Mouse (Mus musculus) macrophage (primary cell): ENCODE data around the gene Efhd1. TPM values are rescaled to one million over a fixed set of nuclear protein-coding genes. Genes with fewer than 3 reads are reported as not detected.

Experiments used
- H3K27ac ChIP-seq: fragments of 350-480 bp; formaldehyde crosslinking; 2 replicates; pipeline ENCODE4 v1.9.0; 2021
- H3K36me3 ChIP-seq: fragments of 350-480 bp; formaldehyde crosslinking; 2 replicates; pipeline ENCODE4 v1.9.0; 2021; ENCODE audit errors: inconsistent target
- H3K4me3 ChIP-seq: fragments of 350-480 bp; formaldehyde crosslinking; 2 replicates; pipeline ENCODE4 v1.9.0; 2021; ENCODE audit errors: inconsistent target
- H3K79me2 ChIP-seq: fragments of 350-480 bp; formaldehyde crosslinking; 2 replicates; pipeline ENCODE4 v1.9.0; 2021; ENCODE audit errors: inconsistent target
- WGBS: methylation state at CpG from one replicate; pipeline ENCODE4 v1.1.7; 2026; ENCODE audit warnings: inconsistent platforms; ENCODE audit not compliant: missing documents; 5-methylcytosine and 5-hydroxymethylcytosine counted together
- polyA plus RNA-seq: library from polyadenylated mRNA; stranded (reverse); fragments of 250-400 nt; gene quantifications from 3 replicates; pipeline ENCODE4 v1.2.4, GENCODE M21; 2018; ENCODE audit warnings: inconsistent platforms

Efhd1 gene
- polyA plus RNA-seq, 1 experiment from 2014 or later, result 0.13 TPM

- H3K27ac ChIP-seq, result no peak overlapping the region
- no peaks in the 10 kb centered on the region for H3K36me3 ChIP-seq
- H3K79me2 ChIP-seq, result no peaks in the 10 kb centered on the region
- H3K4me3 ChIP-seq, result no peak overlapping the region
- 72% methylated on average over 8 of the region's 11 CpGs for WGBS
Observed at GRCm38 (mm10) chr1:87257691-87258090, 6.5 kb upstream of the Efhd1 start.

- Histone ChIP-seq H3K36me3 (no peaks in the 10 kb centered on the region), H3K4me3 (no peak overlapping the region), H3K79me2 (no peaks in the 10 kb centered on the region), H3K27ac (no peak overlapping the region)
- WGBS, result 9% methylated on average over 14 of the region's 14 CpGs
Observed at GRCm38 (mm10) chr1:87258484-87258883, 5.7 kb upstream of the Efhd1 start.

GRCm38 (mm10) chr1:87259316-87259715 is 4.8 kb upstream of the Efhd1 start:
- H3K4me3 ChIP-seq, result no peak overlapping the region
- no peaks in the 10 kb centered on the region for H3K36me3 ChIP-seq
- H3K79me2 ChIP-seq, result no peaks in the 10 kb centered on the region
- H3K27ac ChIP-seq, result no peak overlapping the region
- WGBS, result 76% methylated on average over 2 of the region's 2 CpGs

GRCm38 (mm10) chr1:87263257-87263656 is 906 bp upstream of the Efhd1 start:
- no peak overlapping the region for H3K4me3 ChIP-seq
- WGBS, result 22% methylated on average over 9 of the region's 9 CpGs

GRCm38 (mm10) chr1:87263796-87264133 is 398 bp upstream of the Efhd1 start:
- no peak overlapping the region for H3K27ac ChIP-seq
- 24% methylated on average over 12 of the region's 12 CpGs for WGBS
- no peaks in the 10 kb centered on the region for H3K79me2 ChIP-seq
- no peaks in the 10 kb centered on the region for H3K36me3 ChIP-seq
- no peak overlapping the region for H3K4me3 ChIP-seq

More at GRCm38 (mm10) chr1:87263257-87263656, 906 bp upstream of the Efhd1 start:
- Histone ChIP-seq H3K27ac (no peak overlapping the region), H3K36me3 (no peaks in the 10 kb centered on the region), H3K79me2 (no peaks in the 10 kb centered on the region)

- Histone ChIP-seq H3K4me3 (no peak overlapping the region), H3K36me3 (no peaks in the 10 kb centered on the region), H3K79me2 (no peaks in the 10 kb centered on the region), H3K27ac (no peak overlapping the region)
- WGBS, result 5% methylated on average over 13 of the region's 13 CpGs
Observed at GRCm38 (mm10) chr1:87265200-87265599, 1.0 kb downstream of the Efhd1 start.

- no peak overlapping the region for H3K4me3 ChIP-seq
- H3K79me2 ChIP-seq, result no peaks in the 10 kb centered on the region
- no peak overlapping the region for H3K27ac ChIP-seq
- 51% methylated on average over 8 of the region's 8 CpGs for WGBS
- no peaks in the 10 kb centered on the region for H3K36me3 ChIP-seq
Observed at GRCm38 (mm10) chr1:87266296-87267090, 2.3 kb downstream of the Efhd1 start.

GRCm38 (mm10) chr1:87270204-87270603 is 6.0 kb downstream of the Efhd1 start:
- 80% methylated on average over 3 of the region's 3 CpGs for WGBS
- Histone ChIP-seq H3K4me3 (no peak overlapping the region), H3K79me2 (no peaks in the 10 kb centered on the region), H3K36me3 (no peaks in the 10 kb centered on the region), H3K27ac (no peak overlapping the region)

- H3K79me2 ChIP-seq, result no peaks in the 10 kb centered on the region
- 63% methylated on average over 19 of the region's 20 CpGs for WGBS
- no peak overlapping the region for H3K4me3 ChIP-seq
- no peak overlapping the region for H3K27ac ChIP-seq
- H3K36me3 ChIP-seq, result no peaks in the 10 kb centered on the region
Observed at GRCm38 (mm10) chr1:87270641-87271467, 6.7 kb downstream of the Efhd1 start.

GRCm38 (mm10) chr1:87271596-87271995 is 7.4 kb downstream of the Efhd1 start:
- Histone ChIP-seq H3K79me2 (no peaks in the 10 kb centered on the region), H3K36me3 (no peaks in the 10 kb centered on the region), H3K4me3 (no peak overlapping the region), H3K27ac (no peak overlapping the region)
- WGBS, result 94% methylated on average over 1 of the region's 1 CpGs

- Histone ChIP-seq H3K36me3 (no peaks in the 10 kb centered on the region), H3K79me2 (no peaks in the 10 kb centered on the region), H3K27ac (no peak overlapping the region), H3K4me3 (no peak overlapping the region)
- WGBS, result 93% methylated on average over 3 of the region's 3 CpGs
Observed at GRCm38 (mm10) chr1:87272462-87272861, 8.3 kb downstream of the Efhd1 start.

GRCm38 (mm10) chr1:87273514-87273942 is 9.4 kb downstream of the Efhd1 start:
- WGBS, result 90% methylated on average over 3 of the region's 3 CpGs
- Histone ChIP-seq H3K36me3 (no peaks in the 10 kb centered on the region), H3K4me3 (no peak overlapping the region), H3K79me2 (no peaks in the 10 kb centered on the region), H3K27ac (no peak overlapping the region)

- Histone ChIP-seq H3K36me3 (no peaks in the 10 kb centered on the region), H3K4me3 (no peak overlapping the region), H3K79me2 (no peaks in the 10 kb centered on the region), H3K27ac (no peak overlapping the region)
- WGBS, result 95% methylated on average over 4 of the region's 4 CpGs
Observed at GRCm38 (mm10) chr1:87274134-87274533, 10.0 kb downstream of the Efhd1 start.

- WGBS, result 97% methylated on average over 12 of the region's 12 CpGs
- Histone ChIP-seq H3K4me3 (no peak overlapping the region), H3K27ac (no peak overlapping the region), H3K36me3 (no peaks in the 10 kb centered on the region), H3K79me2 (no peaks in the 10 kb centered on the region)
Observed at GRCm38 (mm10) chr1:87275151-87275550, 11.0 kb downstream of the Efhd1 start.

GRCm38 (mm10) chr1:87276056-87276455 is 11.9 kb downstream of the Efhd1 start:
- H3K4me3 ChIP-seq, result no peak overlapping the region
- H3K27ac ChIP-seq, result no peak overlapping the region
- 95% methylated on average over 2 of the region's 2 CpGs for WGBS
- H3K36me3 ChIP-seq, result no peaks in the 10 kb centered on the region
- no peaks in the 10 kb centered on the region for H3K79me2 ChIP-seq
